13 mouse cellular contexts compared by ENCODE assay signal in the genomic region with DNA sequence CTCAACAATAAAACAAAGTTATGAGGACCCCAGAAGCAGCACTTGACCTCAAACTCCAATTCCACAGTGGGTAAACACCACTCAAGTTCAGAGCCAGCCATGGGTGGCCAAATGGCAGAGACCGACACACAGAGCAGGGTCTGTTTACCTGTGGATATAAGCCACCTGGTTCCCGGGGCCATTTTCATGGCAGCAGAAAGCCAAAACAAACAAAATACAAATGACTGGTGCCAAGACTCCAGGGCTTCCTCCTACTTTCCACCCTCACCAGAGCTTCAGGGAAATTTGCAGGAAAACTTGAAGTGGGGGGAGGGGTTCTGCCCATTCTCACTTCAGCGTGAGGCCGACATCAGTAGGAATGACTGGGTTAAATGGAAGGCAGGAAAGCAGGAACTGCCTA.
DNase-seq lines count a peak whose midpoint lies in the region; ATAC-seq and TF ChIP-seq lines count a peak whose summit lies in the region.
"Had no signal": no experiment of that assay in that cellular context is flagged by ENCODE, and none has a peak within 500 bp of the region (broad histone marks: within the 10 kb centered on the region; RNA-seq: fewer than 3 reads in every experiment).

No protein-coding gene starts in this region.

- H3K27me3 ChIP-seq in limb, embryonic 13.5 days, result no peaks in the 10 kb centered on the region
- H3K27me3 ChIP-seq in limb, embryonic 10.5 days (ENCODE audit: low read depth, poor library complexity, severe bottlenecking), result no peaks in the 10 kb centered on the region
- no peaks in the 10 kb centered on the region for H3K27me3 ChIP-seq in embryonic facial prominence, embryonic 15.5 days
- no peaks in the 10 kb centered on the region for H3K27me3 ChIP-seq in myocyte (ENCODE audit: control insufficient read depth, insufficient read depth, insufficient read length)
- H3K27me3 ChIP-seq: neural tube, embryonic 12.5 days had no signal

- peaks cover 71% of the 10 kb centered on the region for H3K79me2 ChIP-seq in myocyte (ENCODE audit: control insufficient read depth, insufficient read depth)

- DNase-seq in limb, embryonic 10.5 days (ENCODE audit: low spot score), result no peak
- DNase-seq in kidney, postnatal 10 days, result peak; percentile 21
- DNase-seq in adrenal gland, postnatal 14 days, result no peak
- DNase-seq: adrenal gland, postnatal 36 days; cerebellum, adult 8-10 months; heart, postnatal 14 days; right cerebral cortex, adult 18-20 months had no signal

- ATAC-seq in limb, embryonic 13.5 days (ENCODE audit: low FRiP score, low read depth), result no peak
- ATAC-seq in embryonic facial prominence, embryonic 15.5 days (ENCODE audit: insufficient number of reproducible peaks, low FRiP score, low TSS enrichment, low read depth), result no peak
- no peak for ATAC-seq in megakaryocyte progenitor cell, adult 5-6 weeks (replicated peaks; ENCODE audit: poor library complexity)

- no peak overlapping the region for H3ac ChIP-seq in myocyte (ENCODE audit: control insufficient read depth, insufficient read length)

- no peak for TF ChIP-seq POLR2A in myocyte (IDR thresholded peaks at IDR 0.05; ENCODE audit: insufficient read length, low read depth)

- peaks cover 20% of the 10 kb centered on the region for H3K4me1 ChIP-seq in limb, embryonic 13.5 days
- H3K4me1 ChIP-seq in limb, embryonic 10.5 days, result peaks cover 14% of the 10 kb centered on the region
- peaks cover 39% of the 10 kb centered on the region for H3K4me1 ChIP-seq in embryonic facial prominence, embryonic 15.5 days

- no peak overlapping the region for H3K27ac ChIP-seq in limb, embryonic 13.5 days
- H3K27ac ChIP-seq in limb, embryonic 10.5 days, result no peak overlapping the region
- H3K27ac ChIP-seq in embryonic facial prominence, embryonic 15.5 days (replicated peaks), result no peak overlapping the region
- H3K27ac ChIP-seq: left cerebral cortex, adult 2 months; neural tube, embryonic 12.5 days had no signal

- peak overlapping the region; percentile 77 for H3K4me2 ChIP-seq in limb, embryonic 13.5 days (replicated peaks)
- peak overlapping the region; percentile 69; the same call in 1 of the 2 replicates for H3K4me2 ChIP-seq in embryonic facial prominence, embryonic 15.5 days (replicated peaks)
- peak overlapping the region; percentile 69 for H3K4me2 ChIP-seq in myocyte (ENCODE audit: low read depth)

- 84% methylated on average over 4 of the region's 4 CpGs for WGBS in limb, embryonic 13.5 days
- WGBS in limb, embryonic 10.5 days, result 85% methylated on average over 4 of the region's 4 CpGs
- WGBS in embryonic facial prominence, embryonic 15.5 days, result 85% methylated on average over 4 of the region's 4 CpGs

- H3K9me3 ChIP-seq in limb, embryonic 13.5 days, result peaks cover 7% of the 10 kb centered on the region; the same call in 1 of the 2 replicates
- H3K9me3 ChIP-seq in limb, embryonic 10.5 days (replicated peaks), result peaks cover 5% of the 10 kb centered on the region; the same call in 1 of the 2 replicates
- no peaks in the 10 kb centered on the region for H3K9me3 ChIP-seq in embryonic facial prominence, embryonic 15.5 days (replicated peaks)

- no peak overlapping the region for H3K4me3 ChIP-seq in limb, embryonic 13.5 days
- no peak overlapping the region for H3K4me3 ChIP-seq in limb, embryonic 10.5 days
- peak overlapping the region; percentile 83; the same call in 1 of the 2 replicates for H3K4me3 ChIP-seq in embryonic facial prominence, embryonic 15.5 days (replicated peaks)
- peak overlapping the region; percentile 80 for H3K4me3 ChIP-seq in myocyte
- H3K4me3 ChIP-seq: left cerebral cortex, adult 2 months; neural tube, embryonic 12.5 days had no signal

- H3K9ac ChIP-seq in limb, embryonic 13.5 days, result no peak overlapping the region
- H3K9ac ChIP-seq in embryonic facial prominence, embryonic 15.5 days, result no peak overlapping the region
- H3K9ac ChIP-seq: neural tube, embryonic 12.5 days had no signal

- H3K36me3 ChIP-seq in limb, embryonic 13.5 days, result peaks cover 22% of the 10 kb centered on the region
- peaks cover 26% of the 10 kb centered on the region for H3K36me3 ChIP-seq in limb, embryonic 10.5 days
- peaks cover 11% of the 10 kb centered on the region for H3K36me3 ChIP-seq in embryonic facial prominence, embryonic 15.5 days
- H3K36me3 ChIP-seq in myocyte (ENCODE audit: control insufficient read depth, insufficient read depth), result peaks cover 8% of the 10 kb centered on the region
- H3K36me3 ChIP-seq: neural tube, embryonic 12.5 days had no signal

TF ChIP-seq in myocyte, 11 proteins besides CTCF, POLR2A, EP300 and RAD21:
- TF ChIP-seq MYOG (IDR thresholded peaks at IDR 0.05; ENCODE audit: control insufficient read depth in 1 of 3, insufficient read depth in 1 of 3, insufficient read length in 2 of 3, low read depth in 2 of 3) (no peak), TCF12 (IDR thresholded peaks at IDR 0.05; ENCODE audit: insufficient read depth, poor library complexity, severe bottlenecking) (no peak), CEBPB (IDR thresholded peaks at IDR 0.05; ENCODE audit: insufficient read depth, poor library complexity, severe bottlenecking) (no peak), POLR2AphosphoS2 (IDR thresholded peaks at IDR 0.05; ENCODE audit: insufficient read length, low read depth) (no peak), E2F4 (IDR thresholded peaks at IDR 0.05; ENCODE audit: insufficient read depth) (no peak)

Comparison
In these comparisons a context has a peak if more than half of its experiments do, and no peak if none do; other contexts are left out.
1. H3K4me3 ChIP-seq: peak in embryonic facial prominence, embryonic 15.5 days (single experiment) and myocyte (single experiment); none in limb, embryonic 13.5 days (single experiment) and limb, embryonic 10.5 days (single experiment).
2. Peak in every context shown above with its lines, with median percentiles within 50 percentile points of each other: H3K4me2 ChIP-seq.